Mouse (Mus musculus) liver, adult 2 months (tissue): ENCODE measurements at regions not wholly inside any gene's neighbourhood (a gene's known extent, or its start where the extent isn't known, plus 50 kb on each side); places are given as distances from the start of the nearest gene placed in this dataset.

ENCODE experiments used
- CTCF ChIP-seq: fragments of 200-500 bp; IDR thresholded peaks from 2 replicates; pipeline ENCODE4 v1.5.1; 2011; ENCODE audit warnings: low read depth, low read length, control low read depth
- POLR2A ChIP-seq: fragments of 200-500 bp; IDR thresholded peaks from 2 replicates; pipeline ENCODE4 v1.6.1; 2011; ENCODE audit warnings: low read length, control low read depth; ENCODE audit not compliant: insufficient read depth; ENCODE audit errors: extremely low read depth

GRCm38 (mm10) chr13:111996910-111997309, 188.1 kb upstream of the Map3k1 start:
- no peak for TF ChIP-seq CTCF
- TF ChIP-seq POLR2A: no peak
